Mouse (Mus musculus) erythroblast, embryonic 14.5 days (primary cell): ENCODE results near the gene Pilrb1.

ENCODE experiments used
- GATA1 ChIP-seq: IDR thresholded peaks from 2 replicates; pipeline ENCODE4 v1.6.1; 2012; ENCODE audit warnings: low read length, inconsistent platforms, mixed read lengths
- TAL1 ChIP-seq: IDR thresholded peaks from 3 replicates; pipeline ENCODE4 v1.6.1; 2012; ENCODE audit warnings: low read length, inconsistent platforms, mixed read lengths

- TF ChIP-seq GATA1 = no peak
- no peak for TF ChIP-seq TAL1
Observed at GRCm38 (mm10) chr5:137817466-137818222, 40.3 kb downstream of the Pilrb1 start.
